Mouse (Mus musculus) c-Kit-positive CD71-positive TER-119-positive erythroid progenitor cells, embryonic 14.5 days (primary cell): ENCODE measurements around the gene Map2k4.

Experiments used
- DNase-seq: peaks from one replicate; pipeline ENCODE4 v3.0.0-alpha.2; 2013; ENCODE audit warnings: low spot score

The Map2k4 gene

GRCm38 (mm10) chr11:65773535-65773934, 14.6 kb downstream of the Map2k4 start:
- no peak for DNase-seq

DNA sequence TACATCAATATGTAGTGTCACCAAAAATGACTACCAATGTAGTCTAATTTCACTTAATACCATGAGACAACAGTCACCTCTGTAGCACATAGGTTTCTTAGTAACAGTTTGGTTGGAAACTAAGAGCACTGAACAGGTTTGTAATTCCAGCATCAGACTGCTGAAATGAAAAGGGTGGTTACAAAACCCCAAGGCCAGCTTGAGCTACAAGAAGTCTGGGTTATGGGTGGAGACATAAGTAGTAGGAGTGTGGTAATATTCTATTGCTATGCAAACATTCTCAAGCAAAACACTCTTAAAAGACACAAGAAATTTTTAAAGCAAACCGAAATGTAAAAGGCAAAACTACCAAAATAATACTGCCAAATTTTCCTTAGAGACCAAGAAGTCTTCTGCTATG, 16.6 kb downstream of the Map2k4 start:
- DNase-seq: no peak

DNA sequence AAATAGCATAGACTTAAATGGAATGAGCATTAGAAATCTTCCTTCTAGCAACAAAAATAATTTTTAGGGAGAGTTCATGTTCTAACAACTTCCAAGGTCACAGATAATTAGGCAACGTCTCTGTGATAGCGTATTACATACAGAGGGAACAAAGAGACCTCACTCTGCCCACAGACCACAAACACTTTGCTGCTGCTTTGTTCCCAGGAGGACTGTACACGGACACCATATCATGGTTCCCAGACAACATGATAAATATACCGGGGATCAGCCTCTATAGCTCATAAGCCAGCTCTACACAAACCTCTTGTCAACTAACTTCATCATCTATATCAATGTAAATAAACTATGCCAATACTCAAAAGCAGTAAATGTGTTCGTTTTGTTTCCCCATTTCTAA, 18.1 kb downstream of the Map2k4 start:
- DNase-seq: no peak

GRCm38 (mm10) chr11:65768445-65768844, 19.7 kb downstream of the Map2k4 start:
- no peak for DNase-seq

DNA sequence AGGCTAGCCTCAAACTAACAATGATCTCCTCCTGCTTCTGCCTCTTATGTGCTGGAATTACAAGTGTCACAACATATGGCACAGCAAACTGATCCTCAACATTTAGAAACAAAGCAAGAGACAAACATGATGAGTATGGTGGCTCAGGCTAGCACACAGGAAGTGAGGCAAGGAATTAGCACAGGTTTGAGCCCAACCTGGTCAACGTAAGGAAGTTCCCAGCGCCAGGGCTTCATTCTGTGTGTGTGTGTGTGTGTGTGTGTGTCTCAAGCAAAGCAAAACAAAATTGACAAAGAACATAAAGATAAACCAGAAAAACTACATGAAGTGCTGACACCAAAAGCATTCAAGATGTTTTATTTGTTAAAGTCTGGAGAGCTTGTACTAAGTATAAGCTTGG, 27.2 kb downstream of the Map2k4 start:
- DNase-seq: no peak

GRCm38 (mm10) chr11:65759350-65759749, 28.7 kb downstream of the Map2k4 start:
- DNase-seq: no peak

- no peak for DNase-seq
These were observed 33.9 kb downstream of the Map2k4 start for GRCm38 (mm10) chr11:65754161-65754560.

DNA sequence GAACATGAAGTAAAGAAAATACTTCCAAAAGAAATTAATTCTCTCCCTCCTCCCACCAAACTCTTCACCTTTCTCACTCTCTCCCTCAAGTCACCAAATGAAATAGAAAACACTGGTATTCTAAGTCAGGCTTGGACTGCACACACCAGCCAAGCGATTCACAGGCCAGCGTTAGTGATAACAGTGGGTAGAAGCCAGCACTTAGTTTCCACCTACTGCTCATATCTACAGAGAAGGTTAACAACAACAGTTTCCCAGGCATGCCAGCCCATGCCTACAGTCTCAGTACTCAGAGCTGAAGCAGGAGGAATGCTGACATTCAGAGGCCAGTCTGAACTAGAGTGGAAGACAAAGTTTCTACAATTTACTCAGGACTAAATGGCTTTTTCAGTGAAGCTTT, 34.5 kb downstream of the Map2k4 start:
- DNase-seq: no peak

DNA sequence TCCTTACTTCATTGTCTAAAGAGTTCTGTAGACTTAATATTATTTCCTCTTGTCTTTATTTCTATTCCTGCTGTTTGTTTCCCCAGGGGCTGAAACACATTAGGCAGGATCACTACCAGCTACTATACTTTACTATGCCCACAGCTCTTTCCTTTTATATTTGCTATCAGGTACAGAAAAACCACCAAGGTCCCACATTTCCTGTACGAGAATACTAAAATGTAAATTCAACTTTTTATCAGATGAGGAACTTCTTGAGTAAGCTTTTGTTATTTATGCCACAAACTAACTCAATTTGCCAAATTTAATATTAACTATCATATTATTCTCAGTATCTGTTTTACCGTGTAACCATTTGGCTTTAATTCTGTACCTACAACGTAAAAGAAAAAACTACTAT, 37.6 kb downstream of the Map2k4 start:
- DNase-seq: no peak

GRCm38 (mm10) chr11:65747433-65747832, 40.7 kb downstream of the Map2k4 start:
- no peak for DNase-seq

DNA sequence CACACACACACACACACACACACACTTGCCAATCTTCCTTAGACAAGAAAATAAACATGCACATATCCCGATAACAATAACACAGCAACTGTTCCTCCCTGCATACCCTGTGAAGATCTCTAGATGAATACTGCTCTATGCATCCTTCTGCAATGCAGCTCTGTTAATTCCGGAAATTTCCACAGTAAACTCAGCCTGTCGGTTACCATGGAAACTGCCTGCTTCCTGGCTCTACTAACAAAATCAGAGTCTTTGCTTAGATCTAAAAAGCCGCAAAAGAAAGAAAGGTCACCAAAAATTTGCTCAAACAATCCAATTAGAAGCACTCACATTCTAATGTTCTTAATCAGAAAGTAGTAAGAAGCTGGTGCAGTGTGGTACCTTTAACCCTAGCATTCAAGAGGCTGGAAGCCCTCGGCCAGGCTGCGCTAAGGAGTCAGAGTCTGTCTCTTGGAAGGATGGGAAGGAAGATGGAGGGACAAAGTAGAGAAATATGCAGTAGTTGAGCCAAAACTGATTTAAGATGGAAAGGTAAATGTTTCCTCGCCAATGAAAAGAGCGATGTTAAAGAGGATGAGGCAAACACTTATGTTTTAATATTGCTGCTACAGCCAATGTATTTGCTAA, 42.3 kb downstream of the Map2k4 start:
- DNase-seq: no peak

GRCm38 (mm10) chr11:65743866-65744265, 44.2 kb downstream of the Map2k4 start:
- no peak for DNase-seq

DNA sequence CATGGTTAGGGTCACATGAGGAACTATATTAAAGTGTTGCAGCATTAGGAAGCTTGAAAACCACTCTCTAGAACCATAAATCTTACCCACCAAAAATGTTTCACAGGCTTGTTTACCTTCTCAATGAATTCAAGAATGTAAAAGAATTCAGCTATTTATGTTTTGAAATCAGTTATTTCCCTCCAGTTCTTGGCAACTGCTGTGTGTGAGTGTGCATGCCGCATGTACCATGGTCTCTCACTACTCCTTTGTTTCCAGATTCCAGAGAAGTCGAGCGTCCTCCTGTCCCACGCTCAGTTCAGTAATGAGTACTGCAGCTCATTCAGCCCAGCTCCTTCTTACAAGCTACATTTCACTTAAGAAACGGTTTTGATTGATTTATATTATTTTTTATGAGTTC, 47.3 kb downstream of the Map2k4 start:
- DNase-seq: no peak

DNA sequence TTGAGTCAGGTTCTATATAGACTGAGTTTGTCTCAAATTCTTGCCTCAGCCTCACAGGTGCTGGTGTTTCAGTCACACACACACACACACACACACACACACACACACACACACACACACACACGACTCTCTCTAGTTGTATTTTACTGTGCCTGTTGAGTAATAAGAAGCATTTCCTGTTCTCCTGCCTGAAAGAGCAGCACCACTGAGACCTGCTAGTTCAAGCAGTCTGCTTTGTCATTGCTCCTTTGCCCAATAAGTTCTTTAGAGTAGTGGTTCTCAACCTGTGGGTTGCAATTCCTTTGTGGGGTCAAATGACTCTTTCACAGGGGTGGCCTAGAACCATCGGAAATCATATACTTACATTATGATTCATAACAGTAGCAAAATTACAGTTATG, 47.7 kb downstream of the Map2k4 start:
- no peak for DNase-seq

DNA sequence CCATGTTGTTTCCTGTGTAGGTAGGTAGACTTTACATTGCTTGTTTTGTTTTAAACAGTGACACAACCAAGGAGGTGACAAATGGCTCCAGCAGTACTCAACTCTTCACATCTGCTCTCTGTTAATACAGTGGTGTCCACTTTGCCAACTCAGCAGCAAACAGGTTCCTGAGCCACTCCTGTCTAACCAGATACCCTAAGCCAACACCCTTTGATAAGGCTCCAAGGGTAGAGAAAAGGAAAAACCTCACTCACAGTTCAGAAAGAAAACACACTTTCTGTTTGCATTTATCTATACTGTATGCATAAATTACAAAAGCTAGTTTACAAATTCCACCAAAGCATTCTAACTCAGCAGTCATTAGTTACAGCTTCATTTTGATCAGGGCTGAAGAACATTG, 48.2 kb downstream of the Map2k4 start:
- DNase-seq: peak; percentile 56

DNA sequence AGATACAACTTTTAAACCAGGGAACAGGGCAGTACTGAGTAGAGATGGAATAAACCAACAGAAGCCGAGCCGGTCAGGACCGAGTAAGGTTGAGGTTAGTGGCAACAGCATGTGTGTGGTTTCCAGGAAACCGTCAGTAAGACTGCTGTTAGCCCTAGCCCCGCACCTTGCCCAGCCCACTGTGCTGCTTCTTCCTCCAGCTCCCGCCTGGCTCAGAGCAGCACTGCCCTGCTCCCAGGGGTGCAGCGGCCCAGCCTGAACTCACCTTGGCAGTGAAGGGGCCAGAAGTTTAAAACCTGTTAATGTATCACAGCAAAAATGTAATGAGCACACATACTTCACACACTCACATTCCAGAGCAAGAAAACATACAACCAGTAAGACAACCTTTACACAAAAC, 53.4 kb downstream of the Map2k4 start:
- no peak for DNase-seq

GRCm38 (mm10) chr11:65729623-65730217, 58.4 kb downstream of the Map2k4 start:
- DNase-seq: no peak

GRCm38 (mm10) chr11:65728906-65729305, 59.2 kb downstream of the Map2k4 start:
- no peak for DNase-seq

GRCm38 (mm10) chr11:65723715-65724114, 64.4 kb downstream of the Map2k4 start:
- DNase-seq: no peak

- DNase-seq: no peak
These were observed 66.5 kb downstream of the Map2k4 start for GRCm38 (mm10) chr11:65721615-65722014.

- DNase-seq: no peak
These were observed 68.1 kb downstream of the Map2k4 start for GRCm38 (mm10) chr11:65719960-65720359.

DNA sequence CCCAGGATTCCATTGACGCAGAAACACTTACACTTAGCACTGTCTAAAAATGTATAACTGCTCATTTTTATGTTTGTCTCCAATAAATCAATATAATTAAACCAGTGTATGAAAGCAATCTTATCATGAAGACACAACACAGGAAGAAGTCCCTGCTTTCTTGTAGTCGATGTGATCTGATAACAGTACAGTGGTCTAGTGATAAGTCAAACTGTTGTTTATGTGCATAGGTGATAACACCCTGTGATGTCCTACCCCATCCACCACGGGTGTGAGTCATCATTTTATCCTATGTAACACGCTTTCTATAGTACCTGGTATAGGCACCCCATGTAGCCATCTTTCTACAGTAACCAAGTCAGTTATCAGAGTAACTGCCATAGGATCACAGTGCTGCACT, 74.3 kb downstream of the Map2k4 start:
- peak; percentile 47 for DNase-seq

GRCm38 (mm10) chr11:65712754-65713306, 75.3 kb downstream of the Map2k4 start:
- DNase-seq: no peak

- no peak for DNase-seq
These were observed 81.3 kb downstream of the Map2k4 start for GRCm38 (mm10) chr11:65706784-65707183.
